Mouse (Mus musculus) lung, adult 10 weeks (tissue): ENCODE data around the gene Vmn1r231. TPM values are rescaled to one million over a fixed set of nuclear protein-coding genes. Genes with fewer than 3 reads are reported as not detected.

ENCODE experiments used
- polyA plus RNA-seq: library from polyadenylated mRNA; stranded (reverse); fragments of 350-450 nt; fragmentation: Illumina TruSeq; extraction: RNeasy Lipid Tissue Mini Kit (QIAGEN cat#74804); gene quantifications from one replicate; pipeline ENCODE4 v1.2.3, GENCODE M21; 2014; ENCODE audit warnings: low read depth, low replicate concordance; ENCODE audit not compliant: insufficient read depth

Gene Vmn1r231
- not detected for polyA plus RNA-seq

GRCm38 (mm10) chr17:20904991-20905390 is at the start of gene Vmn1r231:
Vmn1r231 (minus strand) TSS chr17:20905091.

GRCm38 (mm10) chr17:20944985-20945891 is 40.3 kb upstream of the Vmn1r231 start, which contains the start of gene Ppp2r1a:
Ppp2r1a (plus strand) TSS chr17:20945311.

GRCm38 (mm10) chr17:20919614-20920013 is 14.7 kb upstream of the Vmn1r231 start, which contains the start of gene Vmn1r232:
Vmn1r232 (minus strand) TSS chr17:20919714.

GRCm38 (mm10) chr17:20840144-20840543 is 64.7 kb downstream of the Vmn1r231 start, which contains the start of gene Vmn1r230:
Vmn1r230 (plus strand) TSS chr17:20840444.

Other genes with a start within 250 kb of the Vmn1r231 start
- not detected for gene Vmn1r226, start 222.2 kb downstream of the Vmn1r231 start, polyA plus RNA-seq
- gene Vmn1r227, start 175.2 kb downstream of the Vmn1r231 start, polyA plus RNA-seq = not detected
- not detected for gene Vmn1r228, start 118.9 kb downstream of the Vmn1r231 start, polyA plus RNA-seq
- not detected for gene Vmn1r229, start 93.5 kb downstream of the Vmn1r231 start, polyA plus RNA-seq
- gene Vmn1r230, start 64.6 kb downstream of the Vmn1r231 start, polyA plus RNA-seq = not detected
- not detected for gene Vmn1r232, start 14.6 kb upstream of the Vmn1r231 start, polyA plus RNA-seq
- 149 TPM for gene Ppp2r1a, start 40.2 kb upstream of the Vmn1r231 start, polyA plus RNA-seq
- not detected for gene Vmn1r233, start 91.4 kb upstream of the Vmn1r231 start, polyA plus RNA-seq
- 6.9 TPM for gene Zfp160, start 103.8 kb upstream of the Vmn1r231 start, polyA plus RNA-seq